Mouse (Mus musculus): ENCODE results near the gene Barhl2. TPM values are rescaled to one million over a fixed set of nuclear protein-coding genes. Genes with fewer than 3 reads are reported as not detected.
A peak's percentile ranks its signal among the peaks of the same experiment; 100 is the strongest.

Gene Barhl2
- polyA plus RNA-seq (2012; rRNA removed) = 0.06 and 0.12 TPM in 2 replicates
- not detected in 2 replicates for polyA plus RNA-seq (2014; fragmentation: Nextera tagmentation; extraction: Ambion mirVana)

DNA sequence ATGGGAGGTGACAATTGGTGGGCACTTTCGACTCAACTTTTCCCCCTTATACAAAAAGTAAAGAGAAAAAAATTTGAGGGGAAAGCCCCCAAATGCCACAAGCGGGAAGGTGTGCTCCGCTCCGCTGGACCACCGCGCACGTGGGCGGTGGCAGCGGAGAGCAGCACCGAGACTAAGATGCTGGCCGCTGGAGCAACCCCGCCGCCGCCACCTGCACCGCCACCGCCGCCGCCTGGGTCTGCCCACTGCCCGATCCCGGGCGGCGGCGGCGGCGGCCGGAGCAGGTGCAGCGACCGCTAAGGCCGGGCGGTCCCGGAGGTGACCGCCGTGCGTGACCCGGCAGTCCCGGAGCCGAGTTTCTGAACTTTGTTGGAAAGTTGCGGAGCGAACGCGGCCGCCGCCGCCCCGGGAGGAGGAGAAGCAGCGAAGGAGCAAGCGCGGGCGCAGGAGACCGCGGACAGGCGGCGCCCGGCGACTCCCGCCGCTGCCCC lies at the start of gene Barhl2:
Gene Barhl2 (minus strand): TSS at position 181 of the 491 bp plus-strand sequence.
- no peak for TF ChIP-seq POLR2A (IDR thresholded peaks at IDR 0.05; ENCODE audit: borderline replicate concordance, extremely low read depth, insufficient read depth, insufficient read length)
- H3K27me3 ChIP-seq (ENCODE audit: control insufficient read depth, insufficient read depth, low read length) = peaks cover 96% of the 10 kb centered on the region
- H3K9ac ChIP-seq (ENCODE audit: low read depth, low read length, severe bottlenecking) = 0 out of 2 replicates have a peak within 1 kb of the TSS, but pooled peaks have one; percentile 16
- DNase-seq (ENCODE audit: low spot score) = no peak
- H3K36me3 ChIP-seq (ENCODE audit: control insufficient read depth, insufficient read depth, low read length) = no peaks in the 10 kb centered on the region
- no peaks in the 10 kb centered on the region for H3K9me3 ChIP-seq (ENCODE audit: control insufficient read depth, low read length)
- H3K4me3 ChIP-seq (replicated peaks; ENCODE audit: low read length) = peak within 1 kb of the TSS; percentile 48
- peaks cover 16% of the 10 kb centered on the region for H3K4me1 ChIP-seq (ENCODE audit: control insufficient read depth, insufficient read depth, low read length)
- H3K27ac ChIP-seq (replicated peaks; ENCODE audit: low read depth, low read length) = no peak within 1 kb of the TSS
- ATAC-seq (ENCODE audit: low FRiP score, low read depth) = no peak
- H3K4me2 ChIP-seq (replicated peaks; ENCODE audit: low read depth, low read length, severe bottlenecking) = peak within 1 kb of the TSS; percentile 86
- WGBS = under 1% methylated on average over 21 of the region's 57 CpGs

DNA sequence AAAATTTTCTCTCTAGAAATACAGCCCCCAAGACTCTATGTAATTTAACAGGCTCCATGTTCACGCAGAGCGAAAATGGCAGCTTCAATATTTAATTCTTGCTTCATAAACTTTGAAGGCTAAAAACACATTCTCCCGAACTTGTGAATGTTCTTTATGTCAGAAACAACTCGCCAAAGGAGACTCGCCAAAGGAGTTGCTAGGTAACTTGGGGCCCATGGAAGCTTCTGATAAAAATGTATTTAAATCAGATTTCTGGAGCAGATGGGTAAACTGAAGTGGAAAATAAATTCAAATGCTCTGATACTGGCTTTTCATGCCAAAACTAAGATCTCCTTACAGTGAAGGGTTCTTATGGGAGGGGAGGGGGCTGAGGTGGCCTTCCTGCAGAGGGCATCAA lies 48.1 kb upstream of the Barhl2 start:
- H3K9me3 ChIP-seq (ENCODE audit: control insufficient read depth, low read length) = no peaks in the 10 kb centered on the region
- no peak overlapping the region for H3K9ac ChIP-seq (ENCODE audit: low read depth, low read length, severe bottlenecking)
- no peak for TF ChIP-seq POLR2A (IDR thresholded peaks at IDR 0.05; ENCODE audit: borderline replicate concordance, extremely low read depth, insufficient read depth, insufficient read length)
- ATAC-seq (ENCODE audit: low FRiP score, low read depth) (no peak), DNase-seq (ENCODE audit: low spot score) (no peak)
- 60% methylated on average over 5 of the region's 5 CpGs for WGBS
- no peaks in the 10 kb centered on the region for H3K4me1 ChIP-seq (ENCODE audit: control insufficient read depth, insufficient read depth, low read length)
- no peak overlapping the region for H3K27ac ChIP-seq (replicated peaks; ENCODE audit: low read depth, low read length)
- no peak overlapping the region for H3K4me2 ChIP-seq (replicated peaks; ENCODE audit: low read depth, low read length, severe bottlenecking)
- no peaks in the 10 kb centered on the region for H3K27me3 ChIP-seq (ENCODE audit: control insufficient read depth, insufficient read depth, low read length)
- no peaks in the 10 kb centered on the region for H3K36me3 ChIP-seq (ENCODE audit: control insufficient read depth, insufficient read depth, low read length)
- H3K4me3 ChIP-seq (replicated peaks; ENCODE audit: low read length) = no peak overlapping the region

DNA sequence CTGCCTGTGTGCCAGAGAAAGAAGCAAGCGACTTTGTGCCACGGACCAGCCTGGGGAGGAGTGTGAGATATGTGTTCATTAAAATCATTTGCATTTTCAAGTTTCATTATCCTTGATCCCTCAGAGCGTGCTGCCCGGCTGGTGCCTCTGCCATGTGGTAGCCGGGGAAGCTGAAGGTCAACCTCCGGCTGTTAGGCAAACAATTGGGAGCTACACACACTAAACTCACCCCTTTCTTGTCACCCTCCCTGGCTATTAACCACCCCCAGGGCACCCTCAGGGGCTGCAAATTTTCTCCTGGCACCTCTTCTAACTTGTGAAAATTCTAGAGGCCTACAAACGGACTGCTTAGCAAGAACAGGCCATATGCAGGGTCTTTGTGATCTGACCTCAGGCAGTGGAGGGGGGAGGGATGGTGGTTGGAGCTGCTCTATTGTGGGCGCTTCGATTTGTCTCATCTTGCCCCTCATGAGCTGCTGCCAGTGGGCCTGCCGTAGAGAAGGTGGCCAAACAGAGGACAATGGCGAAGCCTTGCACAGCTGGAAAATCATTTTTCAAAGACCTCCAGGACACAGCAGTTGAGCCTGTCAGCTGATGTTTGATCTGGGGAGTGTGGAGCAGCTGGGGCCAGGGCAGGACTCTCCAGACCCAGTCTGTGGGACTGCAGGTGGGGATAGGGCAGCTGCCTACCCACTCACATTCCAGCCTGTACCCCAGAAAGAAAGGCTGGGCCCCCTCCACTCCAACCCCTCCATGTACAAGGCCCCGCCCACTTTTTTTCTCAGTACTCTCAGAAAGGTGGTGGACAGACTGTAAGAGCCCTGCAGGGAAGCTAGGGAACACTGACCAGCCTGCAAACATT lies 44.9 kb upstream of the Barhl2 start:
- Histone ChIP-seq H3K4me1 (ENCODE audit: control insufficient read depth, insufficient read depth, low read length) (no peaks in the 10 kb centered on the region), H3K27ac (replicated peaks; ENCODE audit: low read depth, low read length) (no peak overlapping the region), H3K36me3 (ENCODE audit: control insufficient read depth, insufficient read depth, low read length) (no peaks in the 10 kb centered on the region), H3K9ac (ENCODE audit: low read depth, low read length, severe bottlenecking) (no peak overlapping the region), H3K9me3 (ENCODE audit: control insufficient read depth, low read length) (no peaks in the 10 kb centered on the region), H3K4me2 (replicated peaks; ENCODE audit: low read depth, low read length, severe bottlenecking) (no peak overlapping the region), H3K27me3 (ENCODE audit: control insufficient read depth, insufficient read depth, low read length) (no peaks in the 10 kb centered on the region), H3K4me3 (replicated peaks; ENCODE audit: low read length) (no peak overlapping the region)
- no peak for DNase-seq (ENCODE audit: low spot score)
- 55% methylated on average over 12 of the region's 12 CpGs for WGBS
- ATAC-seq (ENCODE audit: low FRiP score, low read depth) = no peak
- no peak for TF ChIP-seq POLR2A (IDR thresholded peaks at IDR 0.05; ENCODE audit: borderline replicate concordance, extremely low read depth, insufficient read depth, insufficient read length)

DNA sequence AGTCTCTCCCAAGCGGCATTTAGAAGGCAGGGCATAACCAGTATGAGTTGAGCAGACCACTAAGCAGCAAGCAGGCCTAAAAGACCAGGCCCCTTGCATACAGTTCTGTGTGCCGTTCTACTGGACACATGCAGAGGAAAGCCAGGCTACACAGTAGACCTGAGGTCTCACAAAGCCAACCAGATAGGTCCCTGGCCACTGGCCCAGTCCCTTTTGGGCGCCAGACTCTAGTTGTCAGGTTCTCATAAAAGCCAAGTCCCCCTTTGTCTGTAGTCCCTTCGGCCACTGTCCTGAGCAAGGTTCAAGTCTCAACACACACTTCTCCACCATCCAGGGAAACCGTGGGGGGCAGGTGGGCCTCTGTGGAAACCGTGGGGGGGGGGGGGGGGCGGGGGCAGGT lies 44.3 kb upstream of the Barhl2 start:
- H3K27ac ChIP-seq (replicated peaks; ENCODE audit: low read depth, low read length) = no peak overlapping the region
- WGBS = 78% methylated on average over 5 of the region's 7 CpGs
- TF ChIP-seq POLR2A (IDR thresholded peaks at IDR 0.05; ENCODE audit: borderline replicate concordance, extremely low read depth, insufficient read depth, insufficient read length) = no peak

DNA sequence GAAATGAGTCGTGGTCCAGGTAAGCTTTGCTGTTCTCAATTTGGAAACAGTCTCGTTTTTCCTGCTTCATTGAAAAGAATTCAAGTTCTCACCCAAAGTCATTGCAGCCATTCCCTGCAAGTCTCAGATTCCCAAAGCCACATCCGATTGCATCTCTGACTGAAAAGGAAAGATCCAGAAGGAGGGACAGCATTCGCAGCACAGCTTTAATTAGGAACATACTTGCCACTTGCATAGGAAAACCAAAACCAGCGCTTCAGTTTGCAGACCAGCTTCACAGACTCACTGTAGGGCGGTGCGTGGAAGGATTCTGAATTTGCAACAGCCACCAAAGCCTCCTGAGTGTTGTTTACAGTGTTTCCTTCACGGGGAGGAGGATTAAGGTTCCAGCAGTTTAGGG lies 33.8 kb upstream of the Barhl2 start:
- Histone ChIP-seq H3K4me1 (ENCODE audit: control insufficient read depth, insufficient read depth, low read length) (no peaks in the 10 kb centered on the region), H3K27me3 (ENCODE audit: control insufficient read depth, insufficient read depth, low read length) (no peaks in the 10 kb centered on the region), H3K27ac (replicated peaks; ENCODE audit: low read depth, low read length) (no peak overlapping the region), H3K4me3 (replicated peaks; ENCODE audit: low read length) (no peak overlapping the region), H3K9me3 (ENCODE audit: control insufficient read depth, low read length) (no peaks in the 10 kb centered on the region), H3K36me3 (ENCODE audit: control insufficient read depth, insufficient read depth, low read length) (no peaks in the 10 kb centered on the region), H3K9ac (ENCODE audit: low read depth, low read length, severe bottlenecking) (no peak overlapping the region), H3K4me2 (replicated peaks; ENCODE audit: low read depth, low read length, severe bottlenecking) (no peak overlapping the region)
- no peak for ATAC-seq (ENCODE audit: low FRiP score, low read depth)
- TF ChIP-seq POLR2A (IDR thresholded peaks at IDR 0.05; ENCODE audit: borderline replicate concordance, extremely low read depth, insufficient read depth, insufficient read length) = no peak
- 19% methylated on average over 8 of the region's 8 CpGs for WGBS
- no peak for DNase-seq (ENCODE audit: low spot score)

More for the DNA sequence above, 44.3 kb upstream of the Barhl2 start:
- no peak overlapping the region for H3K4me2 ChIP-seq (replicated peaks; ENCODE audit: low read depth, low read length, severe bottlenecking)
- no peak for ATAC-seq (ENCODE audit: low FRiP score, low read depth)
- no peaks in the 10 kb centered on the region for H3K9me3 ChIP-seq (ENCODE audit: control insufficient read depth, low read length)
- no peaks in the 10 kb centered on the region for H3K27me3 ChIP-seq (ENCODE audit: control insufficient read depth, insufficient read depth, low read length)
- H3K4me3 ChIP-seq (replicated peaks; ENCODE audit: low read length) = no peak overlapping the region
- H3K36me3 ChIP-seq (ENCODE audit: control insufficient read depth, insufficient read depth, low read length) = no peaks in the 10 kb centered on the region
- H3K4me1 ChIP-seq (ENCODE audit: control insufficient read depth, insufficient read depth, low read length) = no peaks in the 10 kb centered on the region
- H3K9ac ChIP-seq (ENCODE audit: low read depth, low read length, severe bottlenecking) = no peak overlapping the region
- DNase-seq (ENCODE audit: low spot score) = no peak

Measured in limb, embryonic 14.5 days (tissue).